Mouse (Mus musculus): ENCODE measurements at regions not wholly inside any gene's neighbourhood (a gene's known extent, or its start where the extent isn't known, plus 50 kb on each side); places are given as distances from the start of the nearest gene placed in this dataset.
A peak's percentile ranks its signal among the peaks of the same experiment; 100 is the strongest.

GRCm38 (mm10) chr15:61408621-61409020 lies 485.8 kb upstream of the A1bg start:
- no peak for DNase-seq (ENCODE audit: low spot score)

GRCm38 (mm10) chr15:61400720-61401119 lies 477.9 kb upstream of the A1bg start:
- peak; percentile 7 for DNase-seq (ENCODE audit: low spot score)

GRCm38 (mm10) chr15:61399971-61400370 lies 477.2 kb upstream of the A1bg start:
- DNase-seq (ENCODE audit: low spot score), result no peak

GRCm38 (mm10) chr15:61398829-61399228 lies 476.0 kb upstream of the A1bg start:
- DNase-seq (ENCODE audit: low spot score), result no peak

- no peak for DNase-seq (ENCODE audit: low spot score)
Measured at GRCm38 (mm10) chr15:61397061-61397460, 474.2 kb upstream of the A1bg start.

GRCm38 (mm10) chr15:61395296-61395826 lies 472.5 kb upstream of the A1bg start:
- DNase-seq (ENCODE audit: low spot score), result no peak

- DNase-seq (ENCODE audit: low spot score), result no peak
Measured at GRCm38 (mm10) chr15:61380666-61381065, 457.9 kb upstream of the A1bg start.

GRCm38 (mm10) chr15:61366276-61366675 lies 443.5 kb upstream of the A1bg start:
- no peak for DNase-seq (ENCODE audit: low spot score)

GRCm38 (mm10) chr15:61365511-61365910 lies 442.7 kb upstream of the A1bg start:
- DNase-seq (ENCODE audit: low spot score), result no peak

- no peak for DNase-seq (ENCODE audit: low spot score)
Measured at GRCm38 (mm10) chr15:61364461-61364860, 441.6 kb upstream of the A1bg start.

- DNase-seq (ENCODE audit: low spot score), result no peak
Measured at GRCm38 (mm10) chr15:61361254-61361653, 438.4 kb upstream of the A1bg start.

GRCm38 (mm10) chr15:61355344-61355743 lies 432.5 kb upstream of the A1bg start:
- DNase-seq (ENCODE audit: low spot score), result no peak

GRCm38 (mm10) chr15:61351729-61352342 lies 429.0 kb upstream of the A1bg start:
- DNase-seq (ENCODE audit: low spot score), result no peak

- no peak for DNase-seq (ENCODE audit: low spot score)
Measured at GRCm38 (mm10) chr15:61345101-61345500, 422.3 kb upstream of the A1bg start.

GRCm38 (mm10) chr15:61342618-61343017 lies 419.8 kb upstream of the A1bg start:
- no peak for DNase-seq (ENCODE audit: low spot score)

GRCm38 (mm10) chr15:61327925-61328324 lies 405.1 kb upstream of the A1bg start:
- DNase-seq (ENCODE audit: low spot score), result no peak

GRCm38 (mm10) chr15:61322243-61322642 lies 399.4 kb upstream of the A1bg start:
- no peak for DNase-seq (ENCODE audit: low spot score)

- no peak for DNase-seq (ENCODE audit: low spot score)
Measured at GRCm38 (mm10) chr15:61309452-61310165, 386.8 kb upstream of the A1bg start.

- no peak for DNase-seq (ENCODE audit: low spot score)
Measured at GRCm38 (mm10) chr15:61308936-61309335, 386.1 kb upstream of the A1bg start.

GRCm38 (mm10) chr15:61304546-61304945 lies 381.7 kb upstream of the A1bg start:
- DNase-seq (ENCODE audit: low spot score), result no peak

GRCm38 (mm10) chr15:61299796-61300195 lies 377.0 kb upstream of the A1bg start:
- DNase-seq (ENCODE audit: low spot score), result no peak

- no peak for DNase-seq (ENCODE audit: low spot score)
Measured at GRCm38 (mm10) chr15:61297447-61298208, 374.8 kb upstream of the A1bg start.

- DNase-seq (ENCODE audit: low spot score), result no peak
Measured at GRCm38 (mm10) chr15:61294616-61295015, 371.8 kb upstream of the A1bg start.

Data from layer of hippocampus, adult 11-12 months (tissue).